Comparison of ENCODE assay signal across 21 mouse cellular contexts in the genomic region with DNA sequence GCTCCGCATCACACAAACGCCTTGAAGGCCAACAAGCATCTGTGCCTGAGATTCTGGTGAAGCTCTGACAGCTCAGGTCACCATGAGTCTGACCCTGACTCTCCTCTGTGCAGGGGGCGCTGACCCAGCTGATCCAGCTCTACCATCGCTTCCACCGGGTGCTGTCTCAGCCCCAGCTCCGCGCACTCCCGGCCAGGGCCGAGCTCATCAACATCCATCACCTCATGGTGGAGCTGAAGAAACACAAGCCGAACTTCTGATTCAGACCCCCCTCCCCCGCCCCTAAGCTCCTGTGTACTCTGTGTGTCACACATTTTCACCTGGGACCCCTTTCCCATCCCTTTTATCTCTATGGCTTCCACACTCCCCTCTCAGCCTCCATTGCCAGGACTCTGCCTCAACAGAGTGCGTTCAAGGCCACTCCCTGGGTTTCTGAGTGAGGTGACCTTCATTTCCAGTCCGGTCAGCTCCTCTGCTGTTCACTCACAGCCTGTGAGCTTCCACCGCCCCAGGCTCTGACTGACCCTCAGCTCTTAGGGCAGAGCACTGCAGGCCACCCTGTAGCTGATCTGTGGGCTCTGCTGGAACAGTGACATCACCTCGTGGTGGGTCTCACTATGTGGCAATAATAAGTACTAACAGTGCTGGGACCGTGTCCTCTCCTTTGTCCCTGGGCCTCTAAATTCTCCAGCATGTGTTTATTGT.
"Had no signal": no experiment of that assay in that cellular context is flagged by ENCODE, and none has a peak within 500 bp of the region (broad histone marks: within the 10 kb centered on the region; RNA-seq: fewer than 3 reads in every experiment).

No protein-coding gene starts in this region.

- H3K27ac ChIP-seq: limb, embryonic 12.5 days; limb, embryonic 15.5 days; liver, embryonic 14.5 days; macrophage; midbrain, embryonic 12.5 days; midbrain, embryonic 15.5 days; neural tube, embryonic 12.5 days; neural tube, embryonic 15.5 days; stomach, postnatal 0 days had no signal

- ATAC-seq: liver, postnatal 0 days; lung, postnatal 0 days; midbrain, embryonic 15.5 days had no signal

- H3K9me3 ChIP-seq: limb, embryonic 12.5 days; limb, embryonic 15.5 days; midbrain, embryonic 12.5 days; midbrain, embryonic 15.5 days; neural tube, embryonic 12.5 days; neural tube, embryonic 15.5 days had no signal

- H3K4me3 ChIP-seq: limb, embryonic 12.5 days; limb, embryonic 15.5 days; midbrain, embryonic 12.5 days; midbrain, embryonic 15.5 days; neural tube, embryonic 12.5 days; neural tube, embryonic 15.5 days had no signal

- H3K4me1 ChIP-seq: limb, embryonic 12.5 days; limb, embryonic 15.5 days; midbrain, embryonic 12.5 days; midbrain, embryonic 15.5 days; neural tube, embryonic 12.5 days; neural tube, embryonic 15.5 days had no signal

- H3K4me2 ChIP-seq: limb, embryonic 12.5 days; limb, embryonic 15.5 days; liver, embryonic 11.5 days; lung, embryonic 14.5 days; midbrain, embryonic 12.5 days; midbrain, embryonic 15.5 days; neural tube, embryonic 12.5 days; neural tube, embryonic 15.5 days had no signal

- H3K9ac ChIP-seq: limb, embryonic 12.5 days; limb, embryonic 15.5 days; liver, embryonic 14.5 days; liver, postnatal 0 days; lung, embryonic 14.5 days; midbrain, embryonic 12.5 days; midbrain, embryonic 15.5 days; neural tube, embryonic 12.5 days; neural tube, embryonic 15.5 days had no signal

- DNase-seq: kidney, postnatal 10 days; kidney, postnatal 4 days; left cerebral cortex, postnatal 4 days; liver, postnatal 0 days; lung, embryonic 14.5 days; right cerebral cortex, adult 18-20 months; right cerebral cortex, postnatal 14 days; right cerebral cortex, postnatal 4 days; thymus, adult 18-20 months; thymus, postnatal 36 days had no signal

- H3K27me3 ChIP-seq: limb, embryonic 12.5 days; limb, embryonic 15.5 days; midbrain, embryonic 12.5 days; midbrain, embryonic 15.5 days; neural tube, embryonic 12.5 days had no signal
